Mouse (Mus musculus): Measurements from ENCODE around the gene Fyttd1. TPM values are rescaled to one million over a fixed set of nuclear protein-coding genes. Genes with fewer than 3 reads are reported as not detected.
A peak's percentile ranks its signal among the peaks of the same experiment; 100 is the strongest.

Gene Fyttd1
- polyA plus RNA-seq, 1 experiment from 2014 or later = 52.7 TPM

- Histone ChIP-seq H3K4me2 (replicated peaks; ENCODE audit: low read depth) (peak overlapping the region; percentile 90), H3K27me3 (replicated peaks; ENCODE audit: control insufficient read depth, insufficient read depth, low read length) (no peaks in the 10 kb centered on the region), H3K4me3 (ENCODE audit: low read depth, low read length) (peak overlapping the region; percentile 90), H3K36me3 (ENCODE audit: control insufficient read depth, insufficient read depth) (no peaks in the 10 kb centered on the region), H3K9ac (ENCODE audit: low read depth, low read length) (peak overlapping the region; percentile 91), H3K9me3 (ENCODE audit: control insufficient read depth) (no peaks in the 10 kb centered on the region), H3K4me1 (replicated peaks; ENCODE audit: control insufficient read depth, insufficient read depth, low read length) (0 out of 2 replicates have a peak, but pooled peaks cover 6% of the 10 kb centered on the region), H3K27ac (ENCODE audit: low read depth, low read length) (0 out of 2 replicates have a peak overlapping the region, but pooled peaks have one; percentile 90)
- no peak for TF ChIP-seq CTCF (IDR thresholded peaks at IDR 0.05; ENCODE audit: low read depth)
- 21% methylated on average over 9 of the region's 9 CpGs for WGBS
- no peak for ATAC-seq
Observed at GRCm38 (mm10) chr16:32876831-32877230, 469 bp upstream of the Fyttd1 start.

- H3K4me3 ChIP-seq (ENCODE audit: low read depth, low read length) = peak overlapping the region; percentile 90
- TF ChIP-seq CTCF (IDR thresholded peaks at IDR 0.05; ENCODE audit: low read depth) = no peak
- H3K36me3 ChIP-seq (ENCODE audit: control insufficient read depth, insufficient read depth) = no peaks in the 10 kb centered on the region
- WGBS = under 1% methylated on average over 34 of the region's 34 CpGs
- no peaks in the 10 kb centered on the region for H3K9me3 ChIP-seq (ENCODE audit: control insufficient read depth)
- 0 out of 2 replicates have a peak, but pooled peaks cover 6% of the 10 kb centered on the region for H3K4me1 ChIP-seq (replicated peaks; ENCODE audit: control insufficient read depth, insufficient read depth, low read length)
- 0 out of 2 replicates have a peak, but pooled peaks have one; percentile 5 for ATAC-seq
- H3K27me3 ChIP-seq (replicated peaks; ENCODE audit: control insufficient read depth, insufficient read depth, low read length) = no peaks in the 10 kb centered on the region
- peak overlapping the region; percentile 90 for H3K4me2 ChIP-seq (replicated peaks; ENCODE audit: low read depth)
- H3K27ac ChIP-seq (ENCODE audit: low read depth, low read length) = peak overlapping the region; percentile 90
- peak overlapping the region; percentile 91 for H3K9ac ChIP-seq (ENCODE audit: low read depth, low read length)
Observed at GRCm38 (mm10) chr16:32878157-32878598, 878 bp downstream of the Fyttd1 start.

DNA sequence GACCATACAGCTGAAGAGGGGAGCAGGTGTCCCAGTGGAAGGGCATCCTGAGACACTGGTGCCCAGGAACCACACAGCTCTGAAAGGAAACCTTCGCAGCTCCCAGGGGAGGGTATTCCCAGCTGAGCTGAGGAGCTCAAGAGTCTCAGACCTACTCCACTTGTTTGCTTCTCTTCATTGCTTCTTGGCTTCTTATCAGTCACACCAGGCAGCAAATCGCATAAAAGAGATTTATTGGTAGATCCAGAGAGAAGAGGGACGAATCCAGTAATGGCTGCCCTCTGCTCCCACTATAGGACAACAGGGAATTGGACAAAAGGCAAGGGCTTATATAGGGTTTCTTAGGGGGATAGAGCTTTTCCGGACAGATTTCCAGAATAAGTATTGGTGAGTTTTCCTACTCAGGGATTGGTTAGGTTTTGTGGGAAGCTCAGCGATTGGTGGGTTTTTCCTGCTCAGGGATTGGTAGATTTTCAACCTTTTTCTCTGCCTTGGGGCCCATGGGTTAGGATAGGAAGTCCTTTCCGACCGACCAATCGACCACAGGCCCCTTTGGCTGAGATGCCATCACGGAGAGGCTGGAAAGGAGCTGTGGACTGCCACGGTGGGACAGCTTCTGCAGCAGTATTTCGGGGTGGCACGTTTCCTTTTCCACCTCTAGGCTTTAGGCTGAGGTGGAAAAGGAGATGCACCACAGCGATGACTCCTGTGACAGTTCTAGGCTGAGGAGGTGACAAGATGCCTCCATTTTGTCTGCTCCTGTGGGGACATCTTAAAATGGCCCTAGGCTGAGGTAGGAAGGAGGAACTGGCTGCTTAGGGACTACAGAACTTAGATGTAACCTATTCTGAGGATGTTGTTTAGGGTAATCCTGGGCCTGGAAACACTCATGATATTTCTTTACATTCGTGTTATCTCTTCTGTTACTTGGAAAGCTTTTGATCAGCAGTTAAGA is 1.9 kb downstream of the Fyttd1 start:
- Histone ChIP-seq H3K27me3 (replicated peaks; ENCODE audit: control insufficient read depth, insufficient read depth, low read length) (no peaks in the 10 kb centered on the region), H3K9me3 (ENCODE audit: control insufficient read depth) (no peaks in the 10 kb centered on the region), H3K4me2 (replicated peaks; ENCODE audit: low read depth) (peak overlapping the region; percentile 90), H3K9ac (ENCODE audit: low read depth, low read length) (peak overlapping the region; percentile 17; the same call in 1 of the 2 replicates), H3K36me3 (ENCODE audit: control insufficient read depth, insufficient read depth) (peaks cover under 1% of the 10 kb centered on the region; the same call in 1 of the 2 replicates), H3K4me3 (ENCODE audit: low read depth, low read length) (peak overlapping the region; percentile 90), H3K27ac (ENCODE audit: low read depth, low read length) (peak overlapping the region; percentile 21; the same call in 1 of the 2 replicates), H3K4me1 (replicated peaks; ENCODE audit: control insufficient read depth, insufficient read depth, low read length) (0 out of 2 replicates have a peak, but pooled peaks cover 6% of the 10 kb centered on the region)
- 73% methylated on average over 14 of the region's 14 CpGs for WGBS
- TF ChIP-seq CTCF (IDR thresholded peaks at IDR 0.05; ENCODE audit: low read depth) = no peak
- no peak for ATAC-seq

GRCm38 (mm10) chr16:32881538-32881937 is 4.2 kb downstream of the Fyttd1 start:
- TF ChIP-seq CTCF (IDR thresholded peaks at IDR 0.05; ENCODE audit: low read depth) = peak; percentile 58
- 62% methylated on average over 7 of the region's 7 CpGs for WGBS

DNA sequence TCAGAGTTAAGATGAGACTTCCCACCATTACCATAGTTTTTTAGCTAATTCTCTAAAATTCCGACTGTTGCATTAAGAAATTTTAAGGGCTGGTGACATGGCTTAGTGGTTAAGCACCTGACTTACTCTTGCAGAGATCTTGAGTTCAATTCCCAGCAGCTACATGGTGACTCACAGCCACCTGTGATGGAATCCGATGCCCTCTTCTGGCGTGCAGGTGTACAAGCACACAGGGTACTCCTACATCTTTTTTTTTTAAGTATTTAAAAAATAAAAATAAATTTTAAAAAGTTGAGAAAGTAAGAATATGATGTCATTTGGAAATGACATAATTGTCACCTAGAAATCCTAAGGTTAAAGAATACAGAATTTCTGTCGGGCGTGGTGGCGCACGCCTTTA is 10.7 kb downstream of the Fyttd1 start:
- no peaks in the 10 kb centered on the region for H3K27me3 ChIP-seq (replicated peaks; ENCODE audit: control insufficient read depth, insufficient read depth, low read length)
- H3K27ac ChIP-seq (ENCODE audit: low read depth, low read length) = no peak overlapping the region
- no peak overlapping the region for H3K4me2 ChIP-seq (replicated peaks; ENCODE audit: low read depth)
- H3K9me3 ChIP-seq (ENCODE audit: control insufficient read depth) = no peaks in the 10 kb centered on the region
- H3K36me3 ChIP-seq (ENCODE audit: control insufficient read depth, insufficient read depth) = peaks cover 21% of the 10 kb centered on the region; the same call in 1 of the 2 replicates
- 93% methylated on average over 7 of the region's 7 CpGs for WGBS
- no peak overlapping the region for H3K4me3 ChIP-seq (ENCODE audit: low read depth, low read length)
- TF ChIP-seq CTCF (IDR thresholded peaks at IDR 0.05; ENCODE audit: low read depth) = peak; percentile 54
- no peaks in the 10 kb centered on the region for H3K4me1 ChIP-seq (replicated peaks; ENCODE audit: control insufficient read depth, insufficient read depth, low read length)
- ATAC-seq = no peak
- no peak overlapping the region for H3K9ac ChIP-seq (ENCODE audit: low read depth, low read length)

More at GRCm38 (mm10) chr16:32881538-32881937, 4.2 kb downstream of the Fyttd1 start:
- no peak overlapping the region for H3K27ac ChIP-seq (ENCODE audit: low read depth, low read length)
- H3K9ac ChIP-seq (ENCODE audit: low read depth, low read length) = no peak overlapping the region
- no peak overlapping the region for H3K4me3 ChIP-seq (ENCODE audit: low read depth, low read length)
- no peak for ATAC-seq
- H3K4me1 ChIP-seq (replicated peaks; ENCODE audit: control insufficient read depth, insufficient read depth, low read length) = 0 out of 2 replicates have a peak, but pooled peaks cover 6% of the 10 kb centered on the region
- H3K9me3 ChIP-seq (ENCODE audit: control insufficient read depth) = no peaks in the 10 kb centered on the region
- no peak overlapping the region for H3K4me2 ChIP-seq (replicated peaks; ENCODE audit: low read depth)
- H3K36me3 ChIP-seq (ENCODE audit: control insufficient read depth, insufficient read depth) = peaks cover 5% of the 10 kb centered on the region; the same call in 1 of the 2 replicates
- no peaks in the 10 kb centered on the region for H3K27me3 ChIP-seq (replicated peaks; ENCODE audit: control insufficient read depth, insufficient read depth, low read length)

DNA sequence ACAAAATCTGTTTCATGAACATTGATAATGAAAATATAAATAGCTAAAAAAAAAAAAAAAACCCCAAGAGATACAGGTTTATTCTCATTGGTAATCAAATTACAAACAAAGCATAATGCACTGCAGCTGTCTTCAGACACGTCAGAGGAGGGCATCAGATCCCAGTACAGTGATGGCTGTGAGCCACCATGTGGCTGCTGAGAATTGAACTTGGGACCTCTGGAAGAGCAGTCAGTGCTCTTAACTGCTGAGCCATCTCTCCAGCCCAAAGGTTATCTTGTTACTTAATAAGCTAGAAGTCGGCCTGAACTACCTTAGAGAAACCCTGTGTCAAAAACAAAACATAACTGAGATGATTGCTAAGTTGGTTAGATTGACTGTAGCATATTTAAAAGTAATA is 12.6 kb downstream of the Fyttd1 start:
- Histone ChIP-seq H3K27me3 (replicated peaks; ENCODE audit: control insufficient read depth, insufficient read depth, low read length) (no peaks in the 10 kb centered on the region), H3K9me3 (ENCODE audit: control insufficient read depth) (no peaks in the 10 kb centered on the region), H3K4me1 (replicated peaks; ENCODE audit: control insufficient read depth, insufficient read depth, low read length) (no peaks in the 10 kb centered on the region), H3K36me3 (ENCODE audit: control insufficient read depth, insufficient read depth) (peaks cover 25% of the 10 kb centered on the region; the same call in 1 of the 2 replicates), H3K9ac (ENCODE audit: low read depth, low read length) (no peak overlapping the region), H3K4me3 (ENCODE audit: low read depth, low read length) (no peak overlapping the region), H3K27ac (ENCODE audit: low read depth, low read length) (no peak overlapping the region), H3K4me2 (replicated peaks; ENCODE audit: low read depth) (no peak overlapping the region)
- peak; percentile 28; the same call in 1 of the 2 replicates for TF ChIP-seq CTCF (IDR thresholded peaks at IDR 0.05; ENCODE audit: low read depth)
- WGBS = 31% methylated on average over 2 of the region's 2 CpGs
- 0 out of 2 replicates have a peak, but pooled peaks have one; percentile 31 for ATAC-seq

Measured in intestine, postnatal 0 days (tissue).